Mouse (Mus musculus) limb, embryonic 12.5 days (tissue): ENCODE data around the gene Aen. TPM values are rescaled to one million over a fixed set of nuclear protein-coding genes. Genes with fewer than 3 reads are reported as not detected.

Experiments
- ATAC-seq: fragments of 200-750 bp; cut with Nextera tagmentation; 2 replicates; pipeline ENCODE4 v1.8.0; 2017; ENCODE audit warnings: low read depth, moderate TSS enrichment; ENCODE audit not compliant: insufficient number of reproducible peaks, insufficient read depth, low FRiP score, low TSS enrichment
- H3K27ac ChIP-seq: fragments of 300-500 bp; sonication (generic); 2 replicates; pipeline ENCODE4 v1.5.1; 2016; ENCODE audit warnings: mild to moderate bottlenecking, moderate library complexity
- H3K27me3 ChIP-seq: fragments of 300-500 bp; sonication (generic); 2 replicates; pipeline ENCODE4 v1.6.1; 2016; ENCODE audit warnings: mild to moderate bottlenecking, moderate library complexity
- H3K36me3 ChIP-seq: fragments of 300-500 bp; sonication (generic); 2 replicates; pipeline ENCODE4 v1.6.1; 2016; ENCODE audit warnings: mild to moderate bottlenecking, moderate library complexity
- H3K4me1 ChIP-seq: fragments of 300-500 bp; sonication (generic); replicated peaks from 2 replicates; pipeline ENCODE4 v1.6.1; 2016
- H3K4me2 ChIP-seq: fragments of 300-500 bp; sonication (generic); 2 replicates; pipeline ENCODE4 v1.6.1; 2016; ENCODE audit warnings: mild to moderate bottlenecking, moderate library complexity
- H3K4me3 ChIP-seq: fragments of 300-500 bp; sonication (generic); replicated peaks from 2 replicates; pipeline ENCODE4 v1.5.1; 2016; ENCODE audit warnings: mild to moderate bottlenecking
- H3K9ac ChIP-seq: fragments of 300-500 bp; sonication (generic); replicated peaks from 2 replicates; pipeline ENCODE4 v1.6.1; 2016; ENCODE audit warnings: mild to moderate bottlenecking, moderate library complexity
- H3K9me3 ChIP-seq: fragments of 300-500 bp; sonication (generic); 2 replicates; pipeline ENCODE4 v1.6.1; 2016; ENCODE audit warnings: mild to moderate bottlenecking, moderate library complexity
- WGBS: fragments of 180-500 bp; shearing (Covaris S2); methylation state at CpG from one replicate; pipeline ENCODE4 v1.1.7; 2016; 5-methylcytosine and 5-hydroxymethylcytosine counted together
- polyA plus RNA-seq: library from polyadenylated mRNA; unstranded; fragments of >200 nt; fragmentation: Nextera tagmentation; extraction: Ambion mirVana; gene quantifications from 2 replicates; pipeline ENCODE4 v1.2.1, GENCODE M21; 2016

The Aen gene
- polyA plus RNA-seq, 1 experiment from 2014 or later = 36.4 TPM

- WGBS = 61% methylated on average over 3 of the region's 3 CpGs
- Histone ChIP-seq H3K36me3 (peaks cover 6% of the 10 kb centered on the region; the same call in 1 of the 2 replicates), H3K9ac (no peak overlapping the region), H3K27ac (no peak overlapping the region), H3K4me1 (peaks cover 10% of the 10 kb centered on the region), H3K4me3 (no peak overlapping the region), H3K4me2 (no peak overlapping the region), H3K9me3 (no peaks in the 10 kb centered on the region), H3K27me3 (no peaks in the 10 kb centered on the region)
- no peak for ATAC-seq
Measured at GRCm38 (mm10) chr7:78914545-78914845, 18.8 kb downstream of the Aen start.

- H3K27me3 ChIP-seq = no peaks in the 10 kb centered on the region
- no peak overlapping the region for H3K4me3 ChIP-seq
- H3K4me2 ChIP-seq = no peak overlapping the region
- H3K9ac ChIP-seq = no peak overlapping the region
- H3K4me1 ChIP-seq = peaks cover 10% of the 10 kb centered on the region
- 81% methylated on average over 11 of the region's 11 CpGs for WGBS
- H3K9me3 ChIP-seq = no peaks in the 10 kb centered on the region
- no peak for ATAC-seq
- no peak overlapping the region for H3K27ac ChIP-seq
- H3K36me3 ChIP-seq = peaks cover under 1% of the 10 kb centered on the region; the same call in 1 of the 2 replicates
Measured at GRCm38 (mm10) chr7:78914896-78915510, 19.3 kb downstream of the Aen start.

GRCm38 (mm10) chr7:78918686-78919085, 23.0 kb downstream of the Aen start:
- Histone ChIP-seq H3K9me3 (no peaks in the 10 kb centered on the region), H3K4me2 (no peak overlapping the region), H3K4me1 (no peaks in the 10 kb centered on the region), H3K36me3 (no peaks in the 10 kb centered on the region), H3K27ac (no peak overlapping the region), H3K27me3 (peaks cover 4% of the 10 kb centered on the region), H3K4me3 (no peak overlapping the region), H3K9ac (no peak overlapping the region)
- ATAC-seq = no peak
- WGBS = 51% methylated on average over 4 of the region's 4 CpGs

GRCm38 (mm10) chr7:78922506-78922905, 26.9 kb downstream of the Aen start:
- no peak for ATAC-seq
- peaks cover 6% of the 10 kb centered on the region for H3K27me3 ChIP-seq
- no peaks in the 10 kb centered on the region for H3K4me1 ChIP-seq
- H3K36me3 ChIP-seq = no peaks in the 10 kb centered on the region
- H3K4me3 ChIP-seq = no peak overlapping the region
- H3K9ac ChIP-seq = no peak overlapping the region
- no peak overlapping the region for H3K4me2 ChIP-seq
- no peaks in the 10 kb centered on the region for H3K9me3 ChIP-seq
- WGBS = 77% methylated on average over 7 of the region's 7 CpGs
- no peak overlapping the region for H3K27ac ChIP-seq

DNA sequence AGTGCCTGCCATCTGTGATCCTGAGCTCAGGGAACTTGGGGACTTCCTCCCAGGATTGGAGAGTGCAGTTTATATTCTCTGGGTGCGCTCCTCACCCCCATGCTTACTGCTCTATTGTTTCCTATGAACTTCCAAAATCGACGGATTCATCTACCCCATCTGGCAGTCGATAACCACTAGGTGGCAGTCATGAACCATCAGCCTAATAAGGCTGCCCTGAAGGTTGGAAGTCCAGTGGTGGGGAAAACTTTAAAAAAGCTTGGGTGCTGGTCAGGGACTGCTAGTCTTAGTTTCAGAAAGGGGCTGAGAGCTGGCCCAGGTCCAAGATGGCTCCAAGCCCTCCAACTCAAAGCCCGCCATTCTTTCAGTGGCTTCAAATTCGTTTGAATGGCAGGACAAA, 28.6 kb downstream of the Aen start:
- H3K9ac ChIP-seq = no peak overlapping the region
- ATAC-seq = no peak
- 10% methylated on average over 6 of the region's 6 CpGs for WGBS
- no peaks in the 10 kb centered on the region for H3K36me3 ChIP-seq
- no peak overlapping the region for H3K4me2 ChIP-seq
- peaks cover 6% of the 10 kb centered on the region for H3K27me3 ChIP-seq
- H3K9me3 ChIP-seq = no peaks in the 10 kb centered on the region
- H3K4me1 ChIP-seq = no peaks in the 10 kb centered on the region
- no peak overlapping the region for H3K4me3 ChIP-seq
- H3K27ac ChIP-seq = no peak overlapping the region

- no peaks in the 10 kb centered on the region for H3K4me1 ChIP-seq
- H3K9ac ChIP-seq = no peak overlapping the region
- H3K27ac ChIP-seq = no peak overlapping the region
- WGBS = 72% methylated on average over 7 of the region's 7 CpGs
- H3K4me2 ChIP-seq = no peak overlapping the region
- no peak overlapping the region for H3K4me3 ChIP-seq
- no peaks in the 10 kb centered on the region for H3K9me3 ChIP-seq
- peaks cover 6% of the 10 kb centered on the region for H3K27me3 ChIP-seq
- no peak for ATAC-seq
- no peaks in the 10 kb centered on the region for H3K36me3 ChIP-seq
Measured at GRCm38 (mm10) chr7:78924796-78925195, 29.1 kb downstream of the Aen start.

DNA sequence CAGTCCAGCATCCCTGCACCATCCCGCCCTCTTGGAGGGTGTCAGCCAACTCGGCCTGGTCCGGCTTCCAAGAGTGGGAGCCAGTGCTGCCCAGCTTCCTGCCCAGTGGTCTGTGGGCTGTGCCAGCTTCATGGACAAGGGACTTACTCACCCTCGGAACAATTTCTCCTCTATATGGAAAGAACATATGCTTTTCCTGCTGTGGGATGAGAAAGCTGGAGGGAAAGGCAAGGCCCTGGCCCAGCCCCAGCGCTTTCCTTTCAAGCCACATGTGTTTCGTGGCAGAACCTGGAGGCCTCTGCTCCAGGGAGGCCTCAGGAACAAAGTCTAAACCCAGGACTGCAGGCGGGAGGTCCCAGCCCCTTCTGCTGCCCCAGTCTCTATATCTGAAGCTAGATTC, 30.0 kb downstream of the Aen start:
- no peak for ATAC-seq
- H3K27ac ChIP-seq = peak overlapping the region; percentile 29; the same call in 1 of the 2 replicates

DNA sequence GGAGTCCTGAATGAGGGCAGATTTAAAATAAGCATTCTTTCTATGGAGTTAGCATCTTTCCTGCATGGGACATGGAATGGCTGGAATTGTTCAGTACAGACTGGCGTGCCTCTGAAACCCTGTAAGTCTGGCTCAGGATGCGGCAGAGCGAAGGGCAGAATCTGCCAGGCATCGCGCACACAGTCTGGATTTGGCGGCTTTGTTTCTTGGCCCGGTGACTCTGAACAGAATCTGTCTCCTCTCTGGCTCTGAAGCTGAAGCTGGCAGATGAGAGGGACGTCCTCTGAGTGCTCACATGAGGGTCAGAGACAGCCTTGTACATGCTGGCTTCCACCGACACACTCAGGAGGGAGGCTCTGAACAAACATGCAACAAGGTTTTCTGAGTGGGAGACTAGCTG, 30.5 kb downstream of the Aen start:
- no peak overlapping the region for H3K27ac ChIP-seq
- no peak overlapping the region for H3K9ac ChIP-seq
- H3K9me3 ChIP-seq = no peaks in the 10 kb centered on the region
- 82% methylated on average over 9 of the region's 9 CpGs for WGBS
- H3K27me3 ChIP-seq = peaks cover 6% of the 10 kb centered on the region
- no peaks in the 10 kb centered on the region for H3K36me3 ChIP-seq
- H3K4me3 ChIP-seq = no peak overlapping the region
- no peaks in the 10 kb centered on the region for H3K4me1 ChIP-seq
- H3K4me2 ChIP-seq = no peak overlapping the region
- ATAC-seq = no peak

More for the DNA sequence above, 30.0 kb downstream of the Aen start:
- no peak overlapping the region for H3K4me2 ChIP-seq
- 71% methylated on average over 7 of the region's 7 CpGs for WGBS
- no peaks in the 10 kb centered on the region for H3K36me3 ChIP-seq
- no peaks in the 10 kb centered on the region for H3K4me1 ChIP-seq
- H3K4me3 ChIP-seq = no peak overlapping the region
- H3K9ac ChIP-seq = peak overlapping the region; percentile 40
- no peaks in the 10 kb centered on the region for H3K9me3 ChIP-seq
- peaks cover 6% of the 10 kb centered on the region for H3K27me3 ChIP-seq

- no peak overlapping the region for H3K4me3 ChIP-seq
- ATAC-seq = no peak
- WGBS = 77% methylated on average over 3 of the region's 3 CpGs
- H3K4me2 ChIP-seq = no peak overlapping the region
- no peaks in the 10 kb centered on the region for H3K4me1 ChIP-seq
- H3K27me3 ChIP-seq = peaks cover 6% of the 10 kb centered on the region
- H3K9ac ChIP-seq = no peak overlapping the region
- H3K9me3 ChIP-seq = no peaks in the 10 kb centered on the region
- no peaks in the 10 kb centered on the region for H3K36me3 ChIP-seq
- no peak overlapping the region for H3K27ac ChIP-seq
Measured at GRCm38 (mm10) chr7:78927266-78927665, 31.6 kb downstream of the Aen start.

- Histone ChIP-seq H3K27me3 (no peaks in the 10 kb centered on the region), H3K4me2 (no peak overlapping the region), H3K9me3 (no peaks in the 10 kb centered on the region), H3K4me1 (no peaks in the 10 kb centered on the region; the same call in 1 of the 2 replicates), H3K27ac (no peak overlapping the region), H3K36me3 (no peaks in the 10 kb centered on the region), H3K4me3 (no peak overlapping the region), H3K9ac (no peak overlapping the region)
- 64% methylated on average over 19 of the region's 19 CpGs for WGBS
- ATAC-seq = no peak
Measured at GRCm38 (mm10) chr7:78938957-78939602, 43.4 kb downstream of the Aen start.

GRCm38 (mm10) chr7:78940971-78941370, 45.3 kb downstream of the Aen start:
- no peak overlapping the region for H3K9ac ChIP-seq
- WGBS = 88% methylated on average over 3 of the region's 3 CpGs
- H3K9me3 ChIP-seq = no peaks in the 10 kb centered on the region
- no peak overlapping the region for H3K4me2 ChIP-seq
- H3K4me3 ChIP-seq = no peak overlapping the region
- no peak overlapping the region for H3K27ac ChIP-seq
- no peaks in the 10 kb centered on the region for H3K36me3 ChIP-seq
- no peaks in the 10 kb centered on the region for H3K27me3 ChIP-seq
- ATAC-seq = no peak
- no peaks in the 10 kb centered on the region; the same call in 1 of the 2 replicates for H3K4me1 ChIP-seq

GRCm38 (mm10) chr7:78942544-78942943, 46.9 kb downstream of the Aen start:
- Histone ChIP-seq H3K4me1 (no peaks in the 10 kb centered on the region; the same call in 1 of the 2 replicates), H3K9me3 (no peaks in the 10 kb centered on the region), H3K4me3 (no peak overlapping the region), H3K9ac (no peak overlapping the region), H3K4me2 (no peak overlapping the region), H3K27ac (no peak overlapping the region), H3K27me3 (no peaks in the 10 kb centered on the region), H3K36me3 (no peaks in the 10 kb centered on the region)
- WGBS = 94% methylated on average over 2 of the region's 2 CpGs
- ATAC-seq = no peak
